Mouse (Mus musculus): ENCODE results near the gene Ctss. TPM values are rescaled to one million over a fixed set of nuclear protein-coding genes. Genes with fewer than 3 reads are reported as not detected.

Gene Ctss
- polyA plus RNA-seq, 1 experiment from 2014 or later = 25.7 TPM

GRCm38 (mm10) chr3:95598734-95599133, 72.1 kb downstream of the Ctss start:
- Histone ChIP-seq H3K4me1 (replicated peaks; ENCODE audit: control insufficient read depth, insufficient read depth, low read length) (no peaks in the 10 kb centered on the region), H3K27me3 (ENCODE audit: control insufficient read depth, insufficient read depth, low read depth, low read length) (no peaks in the 10 kb centered on the region), H3K9ac (ENCODE audit: low read length) (no peak overlapping the region), H3K36me3 (ENCODE audit: control insufficient read depth, insufficient read depth, low read length) (peaks cover 11% of the 10 kb centered on the region; the same call in 1 of the 2 replicates), H3K27ac (ENCODE audit: low read length) (no peak overlapping the region), H3K9me3 (ENCODE audit: control insufficient read depth, low read length) (no peaks in the 10 kb centered on the region), H3K4me2 (ENCODE audit: low read depth, low read length) (no peak overlapping the region), H3K4me3 (ENCODE audit: low read length) (no peak overlapping the region)
- ATAC-seq (ENCODE audit: low read depth) = no peak

DNA sequence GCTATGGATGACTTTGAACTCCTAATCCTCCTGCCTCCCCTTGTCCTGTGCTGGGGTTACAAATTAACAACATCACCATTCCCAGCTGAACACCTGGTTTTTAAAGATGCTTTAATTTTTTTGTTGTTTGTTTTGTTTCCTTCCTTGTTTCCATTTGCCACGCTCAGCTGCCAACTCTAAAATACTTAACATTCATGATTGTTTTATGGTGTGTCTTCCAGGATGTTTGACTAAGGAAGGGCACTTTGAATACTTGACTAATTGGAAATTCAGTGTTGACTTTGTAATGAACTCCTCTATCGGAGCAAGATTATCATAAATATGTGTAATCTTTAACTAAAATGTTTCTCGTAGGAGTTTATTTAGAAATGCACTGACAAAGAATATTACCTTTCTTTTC, 74.7 kb downstream of the Ctss start:
- H3K36me3 ChIP-seq (ENCODE audit: control insufficient read depth, insufficient read depth, low read length) = no peaks in the 10 kb centered on the region
- no peaks in the 10 kb centered on the region for H3K4me1 ChIP-seq (replicated peaks; ENCODE audit: control insufficient read depth, insufficient read depth, low read length)
- H3K27ac ChIP-seq (ENCODE audit: low read length) = no peak overlapping the region
- H3K27me3 ChIP-seq (ENCODE audit: control insufficient read depth, insufficient read depth, low read depth, low read length) = no peaks in the 10 kb centered on the region
- ATAC-seq (ENCODE audit: low read depth) = no peak
- H3K9me3 ChIP-seq (ENCODE audit: control insufficient read depth, low read length) = no peaks in the 10 kb centered on the region
- H3K4me2 ChIP-seq (ENCODE audit: low read depth, low read length) = no peak overlapping the region
- WGBS = 76% methylated on average over 3 of the region's 3 CpGs
- no peak overlapping the region for H3K4me3 ChIP-seq (ENCODE audit: low read length)
- no peak overlapping the region for H3K9ac ChIP-seq (ENCODE audit: low read length)

Other genes starting within 250 kb of the Ctss start
- gene Mindy1, start 245.4 kb upstream of the Ctss start, polyA plus RNA-seq (2015; fragmentation: Nextera tagmentation; extraction: Ambion mirVana) = 41.0 and 47.0 TPM in 2 replicates
- 23.2 and 23.9 TPM in 2 replicates for gene Prune1, start 244.7 kb upstream of the Ctss start, polyA plus RNA-seq (2015; fragmentation: Nextera tagmentation; extraction: Ambion mirVana)
- 1.7 and 2.0 TPM in 2 replicates for gene Anxa9, start 219.6 kb upstream of the Ctss start, polyA plus RNA-seq (2015; fragmentation: Nextera tagmentation; extraction: Ambion mirVana)
- gene Cers2, start 212.0 kb upstream of the Ctss start, polyA plus RNA-seq (2015; fragmentation: Nextera tagmentation; extraction: Ambion mirVana) = 221 and 230 TPM in 2 replicates
- 35.4 and 38.4 TPM in 2 replicates for gene Setdb1, start 169.6 kb upstream of the Ctss start, polyA plus RNA-seq (2015; fragmentation: Nextera tagmentation; extraction: Ambion mirVana)
- gene 4930558C23Rik, start 123.9 kb upstream of the Ctss start, polyA plus RNA-seq (2015; fragmentation: Nextera tagmentation; extraction: Ambion mirVana) = not detected in 2 replicates
- 52.6 and 52.8 TPM in 2 replicates for gene Arnt, start 92.4 kb upstream of the Ctss start, polyA plus RNA-seq (2015; fragmentation: Nextera tagmentation; extraction: Ambion mirVana)
- gene Ctsk, start 27.5 kb upstream of the Ctss start, polyA plus RNA-seq (2015; fragmentation: Nextera tagmentation; extraction: Ambion mirVana) = 5.5 and 12.4 TPM in 2 replicates
- not detected in 2 replicates for gene Hormad1, start 32.9 kb downstream of the Ctss start, polyA plus RNA-seq (2015; fragmentation: Nextera tagmentation; extraction: Ambion mirVana)
- gene Golph3l, start 62.1 kb downstream of the Ctss start, polyA plus RNA-seq (2015; fragmentation: Nextera tagmentation; extraction: Ambion mirVana) = 34.1 and 35.1 TPM in 2 replicates
- 61.6 and 65.0 TPM in 2 replicates for gene Ensa, start 98.2 kb downstream of the Ctss start, polyA plus RNA-seq (2015; fragmentation: Nextera tagmentation; extraction: Ambion mirVana)
- 23.1 and 31.7 TPM in 2 replicates for gene Mcl1, start 132.0 kb downstream of the Ctss start, polyA plus RNA-seq (2015; fragmentation: Nextera tagmentation; extraction: Ambion mirVana)
- 4.4 and 5.5 TPM in 2 replicates for gene Adamtsl4, start 161.1 kb downstream of the Ctss start, polyA plus RNA-seq (2015; fragmentation: Nextera tagmentation; extraction: Ambion mirVana)
- 22.3 and 23.8 TPM in 2 replicates for gene Ecm1, start 212.8 kb downstream of the Ctss start, polyA plus RNA-seq (2015; fragmentation: Nextera tagmentation; extraction: Ambion mirVana)
- gene Tars2, start 233.4 kb downstream of the Ctss start, polyA plus RNA-seq (2015; fragmentation: Nextera tagmentation; extraction: Ambion mirVana) = 42.5 and 44.2 TPM in 2 replicates

All from lung, embryonic 16.5 days (tissue).